In the genomic region with DNA sequence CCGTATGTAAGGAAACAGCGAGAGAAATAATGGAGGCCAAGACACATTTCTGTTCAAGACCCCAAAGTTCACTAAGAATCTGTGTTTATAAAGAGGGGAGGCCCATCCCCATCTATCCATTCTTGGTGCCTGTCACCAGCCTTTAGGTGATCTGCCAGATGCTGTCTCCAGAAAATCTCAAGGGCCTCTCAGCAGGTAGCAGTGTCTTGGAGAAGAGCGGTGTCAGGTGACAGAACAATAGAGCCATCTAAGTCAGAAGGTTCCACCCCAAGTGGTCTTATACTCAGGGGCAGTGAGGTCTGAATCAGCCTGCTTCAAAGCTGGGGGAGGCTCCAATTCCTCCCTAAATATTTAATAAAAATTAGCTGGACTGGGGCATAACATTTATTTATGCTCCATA, we compare ENCODE assay signal across 15 mouse cellular contexts.
"Had no signal": no experiment of that assay in that cellular context is flagged by ENCODE, and none has a peak within 500 bp of the region (broad histone marks: within the 10 kb centered on the region; RNA-seq: fewer than 3 reads in every experiment).

No protein-coding gene starts in this region.

- DNase-seq: lung, adult 18-20 months; lung, embryonic 14.5 days; lung, postnatal 10 days; lung, postnatal 4 days; right cerebral cortex, postnatal 14 days; thymus, adult 2 months; thymus, postnatal 25 days; thymus, postnatal 4 days had no signal

- H3K4me2 ChIP-seq: lung, embryonic 14.5 days; midbrain, embryonic 11.5 days; midbrain, embryonic 13.5 days; midbrain, embryonic 15.5 days; neural tube, embryonic 13.5 days; neural tube, embryonic 15.5 days; stomach, embryonic 15.5 days had no signal

- H3K27me3 ChIP-seq: midbrain, embryonic 13.5 days; midbrain, embryonic 15.5 days; neural tube, embryonic 13.5 days; neural tube, embryonic 15.5 days; stomach, embryonic 15.5 days had no signal

- H3K4me1 ChIP-seq: midbrain, embryonic 13.5 days; midbrain, embryonic 15.5 days; neural tube, embryonic 13.5 days; neural tube, embryonic 15.5 days; stomach, embryonic 15.5 days had no signal

- H3K4me3 ChIP-seq: midbrain, embryonic 13.5 days; midbrain, embryonic 15.5 days; neural tube, embryonic 13.5 days; neural tube, embryonic 15.5 days; stomach, embryonic 15.5 days had no signal

- H3K9ac ChIP-seq: lung, embryonic 14.5 days; midbrain, embryonic 13.5 days; midbrain, embryonic 15.5 days; neural tube, embryonic 13.5 days; neural tube, embryonic 15.5 days; stomach, embryonic 15.5 days had no signal

- ATAC-seq: midbrain, embryonic 13.5 days; midbrain, embryonic 15.5 days had no signal

- H3K9me3 ChIP-seq: midbrain, embryonic 13.5 days; midbrain, embryonic 15.5 days; neural tube, embryonic 13.5 days; neural tube, embryonic 15.5 days; stomach, embryonic 15.5 days had no signal

- H3K36me3 ChIP-seq: midbrain, embryonic 13.5 days; midbrain, embryonic 15.5 days; neural tube, embryonic 13.5 days; neural tube, embryonic 15.5 days; stomach, embryonic 15.5 days had no signal

- H3K27ac ChIP-seq: midbrain, embryonic 13.5 days; midbrain, embryonic 15.5 days; neural tube, embryonic 13.5 days; neural tube, embryonic 15.5 days; stomach, embryonic 15.5 days; stomach, postnatal 0 days had no signal
